Mouse (Mus musculus) c-Kit-positive CD71-positive TER-119-positive erythroid progenitor cells, embryonic 14.5 days (primary cell): ENCODE data around the gene Camk1g.

Source experiments
- DNase-seq: peaks from one replicate; pipeline ENCODE4 v3.0.0-alpha.2; 2013; ENCODE audit warnings: low spot score

Camk1g gene

GRCm38 (mm10) chr1:193302093-193302405 is 68.0 kb downstream of the Camk1g start:
- no peak for DNase-seq

GRCm38 (mm10) chr1:193301216-193302092 is 68.6 kb downstream of the Camk1g start:
- DNase-seq = no peak

GRCm38 (mm10) chr1:193299995-193300394 is 70.1 kb downstream of the Camk1g start:
- DNase-seq = no peak

GRCm38 (mm10) chr1:193298141-193298765 is 71.8 kb downstream of the Camk1g start:
- no peak for DNase-seq
